Comparison of ENCODE assay signal across 8 mouse cellular contexts in genomic region chr13:112439105-112439818, GRCm38 (mm10). TPM values are rescaled to one million over a fixed set of nuclear protein-coding genes. Genes with fewer than 3 reads are reported as not detected.
A peak's percentile ranks its signal among the peaks of the same experiment; 100 is the strongest.
DNase-seq lines count a peak whose midpoint lies in the region; ATAC-seq and TF ChIP-seq lines count a peak whose summit lies in the region.

No protein-coding gene starts in this region.

- H3K9ac ChIP-seq in kidney, embryonic 15.5 days: no peak overlapping the region

- DNase-seq in kidney, adult 2 months: no peak
- DNase-seq in thymus, postnatal 36 days: peak; percentile 52 to 71
- DNase-seq in cerebellum, postnatal 4 days (ENCODE audit: low spot score in 2 of 2): no peak
- DNase-seq in urinary bladder, adult 2 months (ENCODE audit: low spot score): no peak

- no peaks in the 10 kb centered on the region for H3K27me3 ChIP-seq in kidney, embryonic 15.5 days
- H3K27me3 ChIP-seq in kidney, adult 2 months (replicated peaks; ENCODE audit: control insufficient read depth, insufficient read depth, low read length): no peaks in the 10 kb centered on the region

- TF ChIP-seq POLR2A in kidney, adult 2 months (IDR thresholded peaks at IDR 0.05; ENCODE audit: low read depth, low read length): no peak
- TF ChIP-seq POLR2A in bone marrow macrophage, adult 2 months (IDR thresholded peaks at IDR 0.05; ENCODE audit: borderline replicate concordance, low read depth, low read length): no peak

- peak overlapping the region; percentile 27 for H3K4me3 ChIP-seq in kidney, embryonic 15.5 days (replicated peaks)
- H3K4me3 ChIP-seq in kidney, adult 2 months (ENCODE audit: insufficient read depth, low read depth, low read length): no peak overlapping the region
- peak overlapping the region; percentile 32 for H3K4me3 ChIP-seq in bone marrow macrophage, adult 2 months (ENCODE audit: insufficient read depth, low read length)

- peak overlapping the region; percentile 84 for H3K27ac ChIP-seq in kidney, embryonic 15.5 days
- H3K27ac ChIP-seq in kidney, adult 2 months (ENCODE audit: insufficient read depth, low read depth, low read length): no peak overlapping the region
- H3K27ac ChIP-seq in bone marrow macrophage, adult 2 months (ENCODE audit: insufficient read depth, low read depth, low read length): peak overlapping the region; percentile 97

- TF ChIP-seq CTCF in kidney, adult 2 months (conservative IDR thresholded peaks at IDR 0.05; ENCODE audit: insufficient read depth, insufficient read length, low read depth, low read length): no peak
- TF ChIP-seq CTCF in bone marrow macrophage, adult 2 months (IDR thresholded peaks at IDR 0.05; ENCODE audit: low read depth, low read length): no peak

- H3K4me1 ChIP-seq in kidney, embryonic 15.5 days: peaks cover 23% of the 10 kb centered on the region
- H3K4me1 ChIP-seq in kidney, adult 2 months (ENCODE audit: control insufficient read depth, insufficient read depth, low read length): peaks cover 2% of the 10 kb centered on the region; the same call in 1 of the 2 replicates
- peaks cover 42% of the 10 kb centered on the region for H3K4me1 ChIP-seq in bone marrow macrophage, adult 2 months (ENCODE audit: control insufficient read depth, insufficient read depth, low read length)

- ATAC-seq in kidney, embryonic 15.5 days (replicated peaks; ENCODE audit: low FRiP score): no peak; the same call in 1 of the 2 replicates
- ATAC-seq in hematopoietic stem cell, adult 5-6 weeks (replicated peaks in 1 of 2; ENCODE audit: insufficient read depth in 1 of 2, low FRiP score in 2 of 2, low TSS enrichment in 1 of 2, low read depth in 1 of 2, poor library complexity in 2 of 2, severe bottlenecking in 2 of 2): peak; percentile 67 to 69
- ATAC-seq in megakaryocyte, adult 5-6 weeks (ENCODE audit: poor library complexity, severe bottlenecking): peak; percentile 52

- H3K36me3 ChIP-seq in kidney, embryonic 15.5 days: no peaks in the 10 kb centered on the region
- no peaks in the 10 kb centered on the region for H3K36me3 ChIP-seq in kidney, adult 2 months (ENCODE audit: control insufficient read depth, insufficient read depth, low read length)

- no peaks in the 10 kb centered on the region for H3K9me3 ChIP-seq in kidney, embryonic 15.5 days (replicated peaks)

- WGBS in kidney, embryonic 15.5 days: 34% methylated on average over 15 of the region's 15 CpGs
- WGBS in kidney, adult 2 months: 28% methylated on average over 15 of the region's 15 CpGs

- H3K4me2 ChIP-seq in kidney, embryonic 15.5 days: peak overlapping the region; percentile 56

RNA-seq across cellular contexts. Expression of gene Il6st, which starts 24.6 kb away (rescaled TPM):
- polyA plus RNA-seq in kidney, embryonic 15.5 days (2015; fragmentation: Nextera tagmentation; extraction: Ambion mirVana): 35.4 and 40.4 TPM in 2 replicates
- polyA plus RNA-seq in kidney, adult 2 months (2012; rRNA removed): 30.9 and 33.6 TPM in 2 replicates
- 65.3 and 67.2 TPM in 2 replicates for polyA plus RNA-seq in bone marrow macrophage, adult 2 months (2012; ENCODE audit: insufficient read depth, insufficient read length, missing spikeins)
- total RNA-seq in hematopoietic stem cell, adult 5-6 weeks (2017): 23.8 and 26.0 TPM in 2 replicates
- total RNA-seq in megakaryocyte, adult 5-6 weeks (2015): 77.4 and 84.3 TPM in 2 replicates
- total RNA-seq in megakaryocyte, adult 5-6 weeks (2017): 94.6 and 108 TPM in 2 replicates
- polyA plus RNA-seq in urinary bladder, adult 2 months (2012; rRNA removed): 111 and 192 TPM in 2 replicates

Comparison
In these comparisons a context has a peak if more than half of its experiments do, and no peak if none do; other contexts are left out.
1. DNase-seq: peak in thymus, postnatal 36 days (2 of 2); none in kidney, adult 2 months (single experiment), cerebellum, postnatal 4 days (0 of 2) and urinary bladder, adult 2 months (single experiment).